Mouse (Mus musculus): ENCODE measurements around the gene Irs1. TPM values are rescaled to one million over a fixed set of nuclear protein-coding genes. Genes with fewer than 3 reads are reported as not detected.

Gene Irs1
- polyA plus RNA-seq, 1 experiment from 2014 or later = 6.3 TPM

GRCm38 (mm10) chr1:82273529-82273928, 17.7 kb downstream of the Irs1 start:
- H3K27me3 ChIP-seq (replicated peaks; ENCODE audit: control insufficient read depth, insufficient read depth, low read length) = no peaks in the 10 kb centered on the region
- H3K4me1 ChIP-seq (ENCODE audit: control insufficient read depth, insufficient read depth, low read length) = peaks cover 7% of the 10 kb centered on the region
- DNase-seq (ENCODE audit: low spot score) (no peak), ATAC-seq (0 out of 2 replicates have a peak, but pooled peaks have one; percentile 30)
- no peak overlapping the region for H3K9ac ChIP-seq (ENCODE audit: low read length)
- under 1% methylated on average over 6 of the region's 6 CpGs for WGBS
- H3K9me3 ChIP-seq (replicated peaks; ENCODE audit: control insufficient read depth, low read length) = no peaks in the 10 kb centered on the region
- H3K36me3 ChIP-seq (ENCODE audit: control insufficient read depth, insufficient read depth, low read length) = peaks cover 21% of the 10 kb centered on the region
- H3K4me2 ChIP-seq (ENCODE audit: low read length) = no peak overlapping the region
- no peak overlapping the region for H3K4me3 ChIP-seq (ENCODE audit: low read depth, low read length)
- no peak overlapping the region for H3K27ac ChIP-seq (ENCODE audit: low read depth, low read length)

GRCm38 (mm10) chr1:82272231-82272630, 19.0 kb downstream of the Irs1 start:
- 49% methylated on average over 5 of the region's 5 CpGs for WGBS
- Histone ChIP-seq H3K4me3 (ENCODE audit: low read depth, low read length) (no peak overlapping the region), H3K27me3 (replicated peaks; ENCODE audit: control insufficient read depth, insufficient read depth, low read length) (no peaks in the 10 kb centered on the region), H3K9ac (ENCODE audit: low read length) (no peak overlapping the region), H3K4me2 (ENCODE audit: low read length) (no peak overlapping the region), H3K4me1 (ENCODE audit: control insufficient read depth, insufficient read depth, low read length) (peaks cover 7% of the 10 kb centered on the region), H3K9me3 (replicated peaks; ENCODE audit: control insufficient read depth, low read length) (no peaks in the 10 kb centered on the region), H3K36me3 (ENCODE audit: control insufficient read depth, insufficient read depth, low read length) (peaks cover 16% of the 10 kb centered on the region), H3K27ac (ENCODE audit: low read depth, low read length) (no peak overlapping the region)
- no peak for DNase-seq (ENCODE audit: low spot score)
- ATAC-seq = no peak

DNA sequence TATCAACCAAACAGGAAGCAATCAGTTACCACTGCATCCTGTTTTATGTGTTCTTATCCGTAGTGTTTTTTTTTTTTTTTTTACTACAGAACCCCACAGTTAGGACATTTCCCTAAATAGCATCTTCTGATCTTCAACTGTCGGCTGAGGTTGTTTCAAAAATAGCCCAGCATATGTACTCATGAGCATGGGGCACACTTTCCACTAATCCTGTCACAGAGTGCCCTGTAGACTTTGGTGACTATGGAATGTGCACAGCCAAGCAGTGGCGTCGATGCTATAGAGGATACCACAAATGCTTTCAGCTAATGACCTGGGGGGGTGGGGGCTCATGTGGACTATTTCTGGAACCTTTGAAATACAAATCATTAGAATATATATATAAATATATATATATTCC, 23.7 kb downstream of the Irs1 start:
- 83% methylated on average over 4 of the region's 4 CpGs for WGBS

GRCm38 (mm10) chr1:82262331-82262730, 28.9 kb downstream of the Irs1 start:
- DNase-seq (ENCODE audit: low spot score) (peak; percentile 50), ATAC-seq (no peak; the same call in 1 of the 2 replicates)
- no peak overlapping the region for H3K4me3 ChIP-seq (ENCODE audit: low read depth, low read length)
- H3K9ac ChIP-seq (ENCODE audit: low read length) = no peak overlapping the region
- no peak overlapping the region for H3K4me2 ChIP-seq (ENCODE audit: low read length)
- WGBS = 30% methylated on average over 1 of the region's 1 CpGs
- H3K27me3 ChIP-seq (replicated peaks; ENCODE audit: control insufficient read depth, insufficient read depth, low read length) = no peaks in the 10 kb centered on the region
- H3K36me3 ChIP-seq (ENCODE audit: control insufficient read depth, insufficient read depth, low read length) = no peaks in the 10 kb centered on the region
- peaks cover 6% of the 10 kb centered on the region; the same call in 1 of the 2 replicates for H3K4me1 ChIP-seq (ENCODE audit: control insufficient read depth, insufficient read depth, low read length)
- no peaks in the 10 kb centered on the region for H3K9me3 ChIP-seq (replicated peaks; ENCODE audit: control insufficient read depth, low read length)
- no peak overlapping the region for H3K27ac ChIP-seq (ENCODE audit: low read depth, low read length)

More for the DNA sequence above, 23.7 kb downstream of the Irs1 start:
- ATAC-seq = no peak
- Histone ChIP-seq H3K27ac (ENCODE audit: low read depth, low read length) (no peak overlapping the region), H3K36me3 (ENCODE audit: control insufficient read depth, insufficient read depth, low read length) (peaks cover 6% of the 10 kb centered on the region; the same call in 1 of the 2 replicates), H3K9ac (ENCODE audit: low read length) (no peak overlapping the region), H3K9me3 (replicated peaks; ENCODE audit: control insufficient read depth, low read length) (no peaks in the 10 kb centered on the region), H3K4me2 (ENCODE audit: low read length) (no peak overlapping the region), H3K4me3 (ENCODE audit: low read depth, low read length) (no peak overlapping the region), H3K4me1 (ENCODE audit: control insufficient read depth, insufficient read depth, low read length) (0 out of 2 replicates have a peak, but pooled peaks cover 3% of the 10 kb centered on the region), H3K27me3 (replicated peaks; ENCODE audit: control insufficient read depth, insufficient read depth, low read length) (no peaks in the 10 kb centered on the region)
- DNase-seq (ENCODE audit: low spot score) = no peak

GRCm38 (mm10) chr1:82261638-82262037, 29.6 kb downstream of the Irs1 start:
- no peak overlapping the region for H3K4me2 ChIP-seq (ENCODE audit: low read length)
- WGBS = 50% methylated on average over 5 of the region's 5 CpGs
- H3K4me1 ChIP-seq (ENCODE audit: control insufficient read depth, insufficient read depth, low read length) = peaks cover 6% of the 10 kb centered on the region; the same call in 1 of the 2 replicates
- H3K4me3 ChIP-seq (ENCODE audit: low read depth, low read length) = no peak overlapping the region
- no peak overlapping the region for H3K9ac ChIP-seq (ENCODE audit: low read length)
- H3K27ac ChIP-seq (ENCODE audit: low read depth, low read length) = no peak overlapping the region
- DNase-seq (ENCODE audit: low spot score) (peak; percentile 30), ATAC-seq (peak; percentile 56)
- H3K27me3 ChIP-seq (replicated peaks; ENCODE audit: control insufficient read depth, insufficient read depth, low read length) = no peaks in the 10 kb centered on the region
- no peaks in the 10 kb centered on the region for H3K9me3 ChIP-seq (replicated peaks; ENCODE audit: control insufficient read depth, low read length)
- no peaks in the 10 kb centered on the region for H3K36me3 ChIP-seq (ENCODE audit: control insufficient read depth, insufficient read depth, low read length)

- 15% methylated on average over 9 of the region's 9 CpGs for WGBS
- Histone ChIP-seq H3K4me3 (ENCODE audit: low read depth, low read length) (no peak overlapping the region), H3K36me3 (ENCODE audit: control insufficient read depth, insufficient read depth, low read length) (no peaks in the 10 kb centered on the region), H3K9me3 (replicated peaks; ENCODE audit: control insufficient read depth, low read length) (no peaks in the 10 kb centered on the region), H3K4me2 (ENCODE audit: low read length) (peak overlapping the region; percentile 9; the same call in 1 of the 2 replicates), H3K9ac (ENCODE audit: low read length) (no peak overlapping the region), H3K27ac (ENCODE audit: low read depth, low read length) (no peak overlapping the region), H3K27me3 (replicated peaks; ENCODE audit: control insufficient read depth, insufficient read depth, low read length) (no peaks in the 10 kb centered on the region), H3K4me1 (ENCODE audit: control insufficient read depth, insufficient read depth, low read length) (peaks cover 6% of the 10 kb centered on the region; the same call in 1 of the 2 replicates)
- DNase-seq (ENCODE audit: low spot score) = peak; percentile 92
- peak; percentile 93 for ATAC-seq
Measured at GRCm38 (mm10) chr1:82261053-82261618, 30.1 kb downstream of the Irs1 start.

GRCm38 (mm10) chr1:82260055-82260454, 31.2 kb downstream of the Irs1 start:
- Histone ChIP-seq H3K4me2 (ENCODE audit: low read length) (no peak overlapping the region), H3K36me3 (ENCODE audit: control insufficient read depth, insufficient read depth, low read length) (no peaks in the 10 kb centered on the region), H3K4me1 (ENCODE audit: control insufficient read depth, insufficient read depth, low read length) (peaks cover 6% of the 10 kb centered on the region; the same call in 1 of the 2 replicates), H3K9ac (ENCODE audit: low read length) (no peak overlapping the region), H3K27ac (ENCODE audit: low read depth, low read length) (no peak overlapping the region), H3K4me3 (ENCODE audit: low read depth, low read length) (no peak overlapping the region), H3K9me3 (replicated peaks; ENCODE audit: control insufficient read depth, low read length) (no peaks in the 10 kb centered on the region), H3K27me3 (replicated peaks; ENCODE audit: control insufficient read depth, insufficient read depth, low read length) (no peaks in the 10 kb centered on the region)
- 19% methylated on average over 3 of the region's 3 CpGs for WGBS
- DNase-seq (ENCODE audit: low spot score) (peak; percentile 37), ATAC-seq (no peak; the same call in 1 of the 2 replicates)

- 48% methylated on average over 7 of the region's 7 CpGs for WGBS
- H3K27ac ChIP-seq (ENCODE audit: low read depth, low read length) = no peak overlapping the region
- DNase-seq (ENCODE audit: low spot score) = no peak
Measured at GRCm38 (mm10) chr1:82258331-82258730, 32.9 kb downstream of the Irs1 start.

GRCm38 (mm10) chr1:82257457-82257856, 33.8 kb downstream of the Irs1 start:
- Histone ChIP-seq H3K4me3 (ENCODE audit: low read depth, low read length) (no peak overlapping the region), H3K4me2 (ENCODE audit: low read length) (no peak overlapping the region), H3K9me3 (replicated peaks; ENCODE audit: control insufficient read depth, low read length) (no peaks in the 10 kb centered on the region), H3K9ac (ENCODE audit: low read length) (no peak overlapping the region), H3K27ac (ENCODE audit: low read depth, low read length) (no peak overlapping the region), H3K27me3 (replicated peaks; ENCODE audit: control insufficient read depth, insufficient read depth, low read length) (no peaks in the 10 kb centered on the region), H3K4me1 (ENCODE audit: control insufficient read depth, insufficient read depth, low read length) (peaks cover 6% of the 10 kb centered on the region; the same call in 1 of the 2 replicates), H3K36me3 (ENCODE audit: control insufficient read depth, insufficient read depth, low read length) (no peaks in the 10 kb centered on the region)
- ATAC-seq (no peak), DNase-seq (ENCODE audit: low spot score) (peak; percentile 44)
- 64% methylated on average over 5 of the region's 5 CpGs for WGBS

More at GRCm38 (mm10) chr1:82258331-82258730, 32.9 kb downstream of the Irs1 start:
- Histone ChIP-seq H3K4me3 (ENCODE audit: low read depth, low read length) (no peak overlapping the region), H3K9me3 (replicated peaks; ENCODE audit: control insufficient read depth, low read length) (no peaks in the 10 kb centered on the region), H3K4me2 (ENCODE audit: low read length) (no peak overlapping the region), H3K4me1 (ENCODE audit: control insufficient read depth, insufficient read depth, low read length) (peaks cover 6% of the 10 kb centered on the region; the same call in 1 of the 2 replicates), H3K36me3 (ENCODE audit: control insufficient read depth, insufficient read depth, low read length) (no peaks in the 10 kb centered on the region), H3K9ac (ENCODE audit: low read length) (no peak overlapping the region), H3K27me3 (replicated peaks; ENCODE audit: control insufficient read depth, insufficient read depth, low read length) (no peaks in the 10 kb centered on the region)
- ATAC-seq = no peak

Measured in forebrain, embryonic 14.5 days (tissue).